Mouse (Mus musculus) lung, postnatal 25 days (tissue): ENCODE measurements at regions not wholly inside any gene's neighbourhood (a gene's known extent, or its start where the extent isn't known, plus 50 kb on each side); places are given as distances from the start of the nearest gene placed in this dataset.

Experiments used
- DNase-seq: peaks from one replicate; pipeline ENCODE4 v3.0.0; 2022; ENCODE audit warnings: low spot score

GRCm38 (mm10) chr5:101295941-101296340 is 368.9 kb downstream of the Nkx6-1 start:
- no peak for DNase-seq

GRCm38 (mm10) chr5:101294031-101294430 is 370.8 kb downstream of the Nkx6-1 start:
- DNase-seq, result no peak

- DNase-seq, result no peak
Measured at GRCm38 (mm10) chr5:101288358-101288757, 376.4 kb downstream of the Nkx6-1 start.

GRCm38 (mm10) chr5:101285941-101286340 is 378.9 kb downstream of the Nkx6-1 start:
- no peak for DNase-seq

GRCm38 (mm10) chr5:101250474-101250873 is 405.0 kb downstream of the Gpat3 start:
- DNase-seq, result no peak

GRCm38 (mm10) chr5:101242651-101243050 is 397.1 kb downstream of the Gpat3 start:
- no peak for DNase-seq

GRCm38 (mm10) chr5:101239298-101240118 is 394.0 kb downstream of the Gpat3 start:
- DNase-seq, result peak; percentile 0

GRCm38 (mm10) chr5:101236163-101236693 is 390.7 kb downstream of the Gpat3 start:
- no peak for DNase-seq

- DNase-seq, result no peak
Measured at GRCm38 (mm10) chr5:101222390-101222789, 376.9 kb downstream of the Gpat3 start.

GRCm38 (mm10) chr5:101218082-101218481 is 372.6 kb downstream of the Gpat3 start:
- DNase-seq, result no peak

GRCm38 (mm10) chr5:101216837-101217571 is 371.5 kb downstream of the Gpat3 start:
- no peak for DNase-seq

GRCm38 (mm10) chr5:101211974-101212373 is 366.5 kb downstream of the Gpat3 start:
- DNase-seq, result no peak

- peak; percentile 1 for DNase-seq
Measured at GRCm38 (mm10) chr5:101208150-101208549, 362.6 kb downstream of the Gpat3 start.

GRCm38 (mm10) chr5:101195501-101195900 is 350.0 kb downstream of the Gpat3 start:
- DNase-seq, result no peak

GRCm38 (mm10) chr5:101190976-101191375 is 345.5 kb downstream of the Gpat3 start:
- DNase-seq, result no peak

GRCm38 (mm10) chr5:101173183-101173582 is 327.7 kb downstream of the Gpat3 start:
- DNase-seq, result no peak

GRCm38 (mm10) chr5:101172782-101173181 is 327.3 kb downstream of the Gpat3 start:
- no peak for DNase-seq

- DNase-seq, result no peak
Measured at GRCm38 (mm10) chr5:101169074-101169473, 323.6 kb downstream of the Gpat3 start.

GRCm38 (mm10) chr5:101163624-101164213 is 318.2 kb downstream of the Gpat3 start:
- no peak for DNase-seq

- DNase-seq, result peak; percentile 1
Measured at GRCm38 (mm10) chr5:101163112-101163511, 317.6 kb downstream of the Gpat3 start.

- DNase-seq, result no peak
Measured at GRCm38 (mm10) chr5:101157416-101157815, 311.9 kb downstream of the Gpat3 start.

- DNase-seq, result no peak
Measured at GRCm38 (mm10) chr5:101146345-101146744, 300.8 kb downstream of the Gpat3 start.
